Mouse (Mus musculus) adrenal gland, postnatal 4 days (tissue): Measurements from ENCODE around the gene Itga5. TPM values are rescaled to one million over a fixed set of nuclear protein-coding genes. Genes with fewer than 3 reads are reported as not detected.
A peak's percentile ranks its signal among the peaks of the same experiment; 100 is the strongest.
"Not testable (repeated sequence)": the region's sequence is repeated elsewhere in the genome, so short reads cannot be mapped to it uniquely, and the experiment has no call there.

Experiments
- DNase-seq, 2 experiments: peaks; one replicate each; pipeline ENCODE4 v3.0.0; 2021 to 2022; ENCODE audit warnings: low spot score in 2 of 2, mixed read lengths in 2 of 2
- long read RNA-seq, 2 experiments: library from polyadenylated mRNA; stranded (forward); transcript quantifications; one replicate each; pipeline ENCODE4 v2.0.0; 2021
- total RNA-seq, 2 experiments: library from RNA; stranded (reverse); gene quantifications; 2 replicates each; pipeline ENCODE4 v1.2.3; 2021

The Itga5 gene
- total RNA-seq, result 10 to 100 TPM; 47.2 to 52.5 TPM
- long read RNA-seq, experiment 1, full-length matches to known transcripts, result 24 of 52 reads
- long read RNA-seq, experiment 1, partial matches to known transcripts, result 23 of 52 reads
- long read RNA-seq, experiment 1, other reads (novel, unspliced or antisense), result 5 of 52 reads
- long read RNA-seq, experiment 2, full-length matches to known transcripts, result 14 of 77 reads
- long read RNA-seq, experiment 2, partial matches to known transcripts, result 50 of 77 reads
- long read RNA-seq, experiment 2, other reads (novel, unspliced or antisense), result 13 of 77 reads

DNA sequence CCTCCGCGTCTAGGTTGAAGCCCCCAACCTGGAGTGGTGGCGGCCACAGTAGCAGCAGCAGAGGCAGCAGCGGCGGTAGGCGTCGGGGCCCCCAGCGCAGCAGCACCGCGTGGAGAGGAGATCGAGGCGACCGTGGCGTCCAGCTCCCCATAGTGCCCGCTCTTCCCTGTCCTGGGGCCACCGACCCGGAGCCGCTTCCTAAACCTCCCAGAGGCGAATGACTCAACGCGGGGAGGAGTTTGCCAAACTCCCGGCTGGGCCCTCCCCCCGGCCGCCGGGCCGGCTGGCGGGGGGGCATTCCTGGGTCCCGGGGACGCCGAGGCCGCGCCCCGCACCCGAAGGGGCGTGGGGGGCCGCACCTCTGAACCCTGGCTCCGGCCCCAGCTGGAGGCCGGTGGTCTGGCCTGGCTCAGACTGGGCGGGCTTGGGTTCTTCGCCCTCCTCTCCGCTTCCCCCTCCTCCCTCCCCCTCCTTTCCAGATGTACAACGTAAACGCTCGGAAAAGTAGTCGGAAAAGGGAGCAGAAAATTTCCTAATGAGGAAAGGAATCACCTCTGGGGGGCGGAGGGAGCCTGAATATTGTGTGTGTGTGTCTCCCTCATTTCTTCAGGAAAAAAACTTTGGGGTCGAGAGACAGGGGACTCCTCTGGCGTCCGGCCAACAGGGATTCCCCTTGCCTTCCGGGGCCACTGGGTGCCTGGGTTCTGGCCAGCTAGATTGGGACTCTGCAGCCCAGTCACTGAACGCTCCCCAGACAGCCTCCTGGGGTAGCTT lies at the start of gene Itga5:
Gene Itga5 (minus strand): TSS at position 388 of the 774 bp plus-strand sequence.
- DNase-seq, result peak; percentile 46 to 68

- DNase-seq, result not testable (repeated sequence)
Measured at GRCm38 (mm10) chr15:103405586-103405985, 39.0 kb upstream of the Itga5 start.

DNA sequence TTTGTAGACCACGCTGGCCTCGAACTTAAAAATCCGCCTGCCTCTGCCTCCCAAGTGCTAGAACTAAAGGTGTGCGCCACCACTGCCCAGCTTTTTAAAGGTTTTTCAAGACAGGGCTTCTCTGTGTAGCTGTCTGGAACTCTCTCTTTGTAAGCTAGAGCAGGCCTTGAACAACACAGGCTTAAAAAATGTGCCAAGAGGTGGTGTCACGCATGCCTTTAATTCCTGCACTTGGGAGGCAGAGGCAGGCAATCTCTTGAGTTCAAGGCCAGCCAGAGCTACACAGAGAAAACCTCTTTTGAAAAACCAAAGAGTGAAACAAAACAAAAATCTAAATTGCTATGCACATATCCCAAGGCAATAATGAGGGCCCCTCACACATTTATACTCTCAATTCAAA lies 34.8 kb upstream of the Itga5 start:
- DNase-seq, result no peak

DNA sequence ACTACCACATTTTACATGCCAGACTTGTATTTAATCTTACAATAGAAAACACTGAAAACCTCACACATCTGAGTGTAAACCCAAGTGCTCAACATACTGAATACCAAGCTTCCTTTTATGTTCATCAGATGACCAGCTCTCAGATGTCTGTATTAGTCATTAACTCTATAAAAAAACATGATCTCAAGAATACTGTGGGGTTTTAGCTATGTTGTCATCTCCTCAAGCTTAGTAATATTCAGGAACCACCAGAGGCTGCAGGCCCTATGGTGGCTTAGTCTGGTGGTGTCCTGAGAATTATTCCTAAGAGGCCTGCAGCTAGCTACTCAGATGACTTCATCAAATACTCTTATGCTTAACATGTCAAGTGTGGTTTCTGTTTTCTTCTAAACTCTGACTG lies 27.0 kb upstream of the Itga5 start:
- no peak for DNase-seq

DNA sequence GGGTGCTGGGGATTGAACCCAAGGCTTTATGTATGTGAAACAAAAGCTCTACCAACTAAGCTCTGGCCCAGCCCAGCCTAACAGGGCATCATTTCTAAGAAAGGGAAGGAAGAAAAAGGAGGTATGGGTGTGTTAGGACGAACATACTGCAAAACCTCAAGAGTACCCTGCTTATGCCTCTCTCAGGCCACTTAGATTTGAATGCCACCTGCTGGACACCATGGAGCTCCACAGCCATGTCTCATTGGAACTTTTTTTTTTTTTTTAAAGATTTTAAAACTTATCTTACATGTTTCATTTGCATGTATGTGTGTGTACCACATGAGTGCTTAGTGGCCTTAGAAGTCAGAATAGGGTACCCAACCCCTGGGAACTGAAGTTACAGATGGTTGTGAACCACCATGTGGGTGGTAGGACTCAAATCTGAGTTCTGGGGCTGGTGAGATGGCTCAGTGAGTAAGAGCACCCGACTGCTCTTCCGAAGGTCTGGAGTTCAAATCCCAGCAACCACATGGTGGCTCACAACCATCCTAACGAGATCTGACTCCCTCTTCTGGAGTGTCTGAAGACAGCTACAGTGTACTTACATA lies 22.1 kb upstream of the Itga5 start:
- no peak for DNase-seq

DNA sequence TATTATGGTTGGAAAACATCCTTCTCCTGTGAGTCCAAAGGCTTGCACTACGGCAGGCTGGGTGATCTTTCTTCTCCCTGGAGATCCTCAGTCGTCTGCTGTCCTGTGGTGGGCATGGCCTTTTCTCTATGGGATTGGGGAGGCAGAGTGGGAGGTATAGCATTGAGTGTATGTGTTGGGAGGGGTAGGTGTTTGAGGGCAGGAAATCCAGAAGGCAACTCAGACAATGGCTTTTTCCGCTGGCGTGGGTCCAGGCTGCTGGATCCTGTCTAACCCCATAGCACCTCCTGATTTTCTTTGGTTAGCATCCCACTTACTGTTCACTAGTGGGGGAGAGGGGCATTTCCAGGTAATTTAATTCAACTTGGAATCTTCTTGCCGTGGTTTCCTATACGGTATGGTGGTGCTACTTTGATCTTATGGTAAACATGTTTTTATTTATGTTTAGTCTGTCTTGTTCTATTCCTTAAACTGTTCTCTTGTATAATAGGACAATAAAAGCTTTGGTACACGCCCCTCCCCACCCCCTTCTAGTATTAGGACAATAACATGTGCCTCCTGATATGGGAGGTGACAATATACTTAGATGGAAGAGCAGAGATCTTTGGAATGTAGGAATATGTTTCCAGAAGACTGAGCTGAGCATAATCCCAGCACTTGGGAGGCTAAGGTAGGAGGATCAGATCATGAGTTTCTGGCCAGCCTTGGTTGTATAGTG lies 17.4 kb upstream of the Itga5 start:
- DNase-seq, result no peak

GRCm38 (mm10) chr15:103382795-103383406 lies 16.3 kb upstream of the Itga5 start:
- peak in 1 of 2 experiments; percentile 29 for DNase-seq

- DNase-seq, result no peak
Measured at GRCm38 (mm10) chr15:103382075-103382474, 15.5 kb upstream of the Itga5 start.

- no peak for DNase-seq
Measured at GRCm38 (mm10) chr15:103378665-103379356, 12.2 kb upstream of the Itga5 start.

- no peak for DNase-seq
Measured at GRCm38 (mm10) chr15:103377752-103378664, 11.4 kb upstream of the Itga5 start.

- DNase-seq, result no peak
Measured at GRCm38 (mm10) chr15:103376837-103377269, 10.3 kb upstream of the Itga5 start.

- no peak for DNase-seq
Measured at GRCm38 (mm10) chr15:103375112-103375800, 8.7 kb upstream of the Itga5 start.

GRCm38 (mm10) chr15:103372461-103372860 lies 5.9 kb upstream of the Itga5 start:
- DNase-seq, result no peak

DNA sequence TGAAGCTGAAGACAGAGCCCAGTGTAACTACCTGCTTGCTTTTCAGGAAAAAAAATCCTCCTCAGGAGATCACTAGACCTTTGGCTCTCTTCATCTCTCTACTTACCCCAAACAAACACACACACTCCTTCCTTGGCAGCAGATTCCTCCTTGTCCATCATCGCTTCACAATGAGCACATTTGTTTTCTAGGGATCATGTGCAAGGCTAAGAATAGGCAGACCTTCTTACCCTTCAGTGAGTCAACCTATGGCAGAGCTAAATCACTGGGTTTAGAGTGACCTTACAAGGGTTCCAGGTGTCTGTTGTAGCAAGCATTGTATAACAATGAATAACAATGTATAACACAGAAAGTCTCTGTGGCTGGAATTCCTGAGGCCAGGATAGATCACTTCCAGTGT lies 5.2 kb upstream of the Itga5 start:
- no peak for DNase-seq

- no peak for DNase-seq
Measured at GRCm38 (mm10) chr15:103371208-103371607, 4.6 kb upstream of the Itga5 start.

GRCm38 (mm10) chr15:103370462-103370861 lies 3.9 kb upstream of the Itga5 start:
- DNase-seq, result no peak

- no peak for DNase-seq
Measured at GRCm38 (mm10) chr15:103369123-103369522, 2.6 kb upstream of the Itga5 start.

DNA sequence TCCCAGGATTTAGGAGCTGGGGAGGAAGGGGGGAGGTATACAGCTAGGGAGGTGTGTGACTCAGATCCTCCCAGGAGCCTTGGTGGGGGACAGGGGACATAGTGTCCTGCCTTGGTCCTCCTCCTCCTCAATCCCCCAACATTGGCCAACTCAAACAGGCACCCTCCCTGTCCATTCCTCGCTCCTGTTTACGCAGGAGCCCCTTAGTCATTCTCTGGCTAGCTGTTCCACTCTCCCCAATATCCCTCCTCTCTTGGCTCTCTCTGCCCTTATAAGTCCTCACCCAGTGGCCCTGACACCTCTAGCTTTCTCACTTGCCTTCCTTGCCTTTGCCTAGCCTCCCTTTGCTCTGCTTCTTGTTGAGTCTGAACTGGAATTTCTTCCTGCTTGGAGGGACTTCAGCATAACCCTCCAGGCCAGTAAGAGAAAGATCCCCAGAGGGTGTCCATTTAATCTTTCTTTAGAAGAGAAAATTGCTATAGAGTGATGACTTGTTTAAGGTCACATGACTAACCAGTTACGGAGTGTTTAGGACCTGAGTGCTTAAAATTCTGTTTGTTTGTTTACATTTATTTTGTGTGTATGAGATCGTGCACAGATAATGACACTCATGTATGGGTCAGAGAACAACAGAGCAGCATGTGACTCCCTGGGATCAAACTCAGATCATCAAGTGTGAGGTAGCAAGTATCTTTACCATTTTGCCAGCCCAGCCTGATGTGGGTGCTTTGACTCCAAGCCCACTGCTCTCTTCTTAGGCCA lies 1.8 kb upstream of the Itga5 start:
- DNase-seq, result no peak
